Mouse (Mus musculus): ENCODE measurements around the gene Myh14. TPM values are rescaled to one million over a fixed set of nuclear protein-coding genes. Genes with fewer than 3 reads are reported as not detected.

Gene Myh14
- total and polyA plus RNA-seq, 3 experiments, result 0.09 to 1.5 (median 0.60) TPM

DNA sequence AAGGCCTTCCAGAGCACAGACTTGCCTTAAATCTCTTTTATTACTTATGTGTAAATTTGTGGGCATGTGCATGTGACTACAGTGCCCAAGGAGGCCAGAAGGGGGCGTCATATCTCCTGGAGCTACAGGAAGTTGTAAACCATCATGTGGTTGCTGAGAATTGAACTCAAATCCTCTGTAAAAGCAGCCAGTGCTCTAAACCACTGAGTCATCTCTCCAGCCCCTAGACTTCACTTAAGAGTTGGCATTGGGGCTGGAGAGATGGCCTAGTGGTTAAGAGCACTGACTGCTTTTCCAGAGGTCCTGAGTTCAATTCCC is 44.6 kb downstream of the Myh14 start:
- in situ Hi-C loops (cut with MboI; ENCODE audit: low pct_ligation_motif_present, low pct_unique_long_range_greater_than_20kb, low sequenced_read_pairs) (no loop called here), dilution Hi-C loops (cut with MboI; ENCODE audit: extremely low pct_ligation_motif_present, extremely low pct_unique_long_range_greater_than_20kb, low sequenced_read_pairs) (no loop called here)
- Histone ChIP-seq H3K79me2 (replicated peaks; ENCODE audit: control insufficient read depth, extremely low read depth, insufficient read depth, poor library complexity, severe bottlenecking) (no peaks in the 10 kb centered on the region), H3K9me3 (replicated peaks; ENCODE audit: low read length) (peaks cover 8% of the 10 kb centered on the region), H3K27me3 (replicated peaks) (peaks cover 9% of the 10 kb centered on the region), H3K4me1 (ENCODE audit: control insufficient read depth in 1 of 2, insufficient read depth in 2 of 2) (peaks cover 11 to 17% of the 10 kb centered on the region in 2 experiments), H3K27ac (ENCODE audit: insufficient read depth, low read depth) (no peak overlapping the region), H3K36me3 (replicated peaks in 1 of 2; ENCODE audit: control insufficient read depth in 1 of 2, insufficient read depth in 1 of 2, low read length in 1 of 2) (no peaks in the 10 kb centered on the region), H3K4me2 (ENCODE audit: insufficient read depth, low read depth, poor library complexity, severe bottlenecking) (no peak overlapping the region), H3K4me3 (replicated peaks in 1 of 3; ENCODE audit: low read depth in 2 of 3, low read length in 2 of 3, poor library complexity in 1 of 3) (no peak overlapping the region), H3K9ac (ENCODE audit: insufficient read depth, low read depth) (no peak overlapping the region)
- no peak for DNase-seq (ENCODE audit: extremely low read depth)
- TF ChIP-seq CTCF (conservative IDR thresholded peaks at IDR 0.05 in 1 of 2, IDR thresholded peaks at IDR 0.05 in 1 of 2; ENCODE audit: low read depth in 2 of 2, low read length in 2 of 2) (peak in 1 of 2 experiments; percentile 29; a peak in 2 of 4 replicates), ZKSCAN1 (IDR thresholded peaks at IDR 0.05; ENCODE audit: borderline replicate concordance, low read depth, low read length) (no peak), IRF4 (IDR thresholded peaks at IDR 0.05; ENCODE audit: low read depth, low read length) (no peak)

DNA sequence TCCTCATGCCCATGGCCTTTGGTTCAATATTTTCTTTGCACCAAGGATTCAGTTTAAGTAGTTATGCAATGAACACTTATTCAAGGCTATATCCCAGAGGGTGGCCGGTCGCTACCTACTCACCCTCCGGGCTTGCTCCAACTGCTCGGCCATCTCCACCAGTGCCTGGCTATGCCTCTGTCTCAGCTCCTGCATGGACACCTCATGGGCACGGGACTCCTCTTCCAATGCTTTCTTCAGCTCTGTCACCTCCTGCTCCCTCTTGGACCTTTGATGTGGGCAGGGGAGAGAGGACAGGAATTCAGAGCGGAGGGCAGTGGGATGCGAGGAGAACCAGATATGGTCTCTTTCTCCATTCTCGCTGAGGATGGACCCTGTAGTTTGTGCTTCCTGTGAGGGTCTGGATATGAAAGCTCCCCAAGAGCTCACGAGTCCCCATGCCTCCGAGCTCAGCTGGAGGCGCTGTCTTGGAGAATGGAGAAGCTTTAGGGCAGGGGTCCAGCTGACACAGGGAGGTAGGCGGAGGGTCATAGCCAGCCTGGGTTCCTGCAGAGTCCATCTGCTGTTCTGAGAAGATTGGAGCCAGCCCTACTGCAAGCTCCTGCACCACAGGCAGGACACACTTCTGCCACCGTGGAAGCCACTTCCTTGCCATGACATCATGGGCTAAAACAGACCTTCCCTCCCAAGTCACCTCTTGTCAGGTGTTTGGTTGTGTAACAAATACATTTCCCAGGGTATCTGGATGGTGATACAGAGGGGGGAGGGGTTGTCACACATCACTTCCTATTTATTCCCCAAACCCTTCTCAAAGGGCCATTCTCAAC is 45.2 kb downstream of the Myh14 start:
- H3K27ac ChIP-seq (ENCODE audit: insufficient read depth, low read depth), result no peak overlapping the region

DNA sequence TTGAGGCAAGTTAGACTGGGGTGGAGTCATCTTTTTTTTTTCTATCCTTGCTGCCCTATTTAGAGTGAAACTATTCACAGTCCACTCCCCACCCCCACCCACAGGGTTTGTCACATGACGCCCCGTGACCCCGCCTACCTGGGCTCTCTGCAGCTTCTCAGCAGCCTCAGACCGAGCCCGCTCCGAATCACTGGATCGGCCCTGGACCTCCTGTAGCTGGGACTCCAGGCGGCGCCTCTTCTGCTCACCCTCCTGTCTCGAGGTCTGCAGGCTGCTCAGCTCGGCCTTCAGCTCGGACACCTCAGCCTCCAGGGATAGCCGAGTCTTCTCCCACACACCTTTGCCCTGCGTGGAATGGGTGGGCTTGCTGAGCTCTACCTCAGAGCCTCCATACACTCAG is 45.8 kb downstream of the Myh14 start:
- in situ Hi-C loops (cut with MboI; ENCODE audit: low pct_ligation_motif_present, low pct_unique_long_range_greater_than_20kb, low sequenced_read_pairs), result no loop called here
- TF ChIP-seq GABPA (IDR thresholded peaks at IDR 0.05; ENCODE audit: insufficient replicate concordance, low read depth, low read length), result no peak
- no peak for TF ChIP-seq USF2 (conservative IDR thresholded peaks at IDR 0.05; ENCODE audit: low read depth, low read length)
- TF ChIP-seq ZC3H11A (IDR thresholded peaks at IDR 0.05; ENCODE audit: low read depth, low read length), result no peak
- no peak for TF ChIP-seq JUN (IDR thresholded peaks at IDR 0.05; ENCODE audit: insufficient read depth, low read depth, low read length)
- TF ChIP-seq ZNF384 (IDR thresholded peaks at IDR 0.05; ENCODE audit: low read depth, low read length), result no peak
- TF ChIP-seq TBP (conservative IDR thresholded peaks at IDR 0.05; ENCODE audit: low read depth, low read length), result no peak
- no peak for TF ChIP-seq ZMIZ1 (IDR thresholded peaks at IDR 0.05; ENCODE audit: low read depth, low read length)
- Histone ChIP-seq H3K9ac (ENCODE audit: insufficient read depth, low read depth) (no peak overlapping the region), H3K4me1 (ENCODE audit: control insufficient read depth in 1 of 2, insufficient read depth in 2 of 2) (peaks cover 6 to 15% of the 10 kb centered on the region in 2 experiments), H3K9me3 (replicated peaks; ENCODE audit: low read length) (peaks cover 8% of the 10 kb centered on the region), H3K27me3 (replicated peaks) (peaks cover 9% of the 10 kb centered on the region), H3K36me3 (replicated peaks in 1 of 2; ENCODE audit: control insufficient read depth in 1 of 2, insufficient read depth in 1 of 2, low read length in 1 of 2) (no peaks in the 10 kb centered on the region), H3K4me3 (replicated peaks in 1 of 3; ENCODE audit: low read depth in 2 of 3, low read length in 2 of 3, poor library complexity in 1 of 3) (no peak overlapping the region), H3K27ac (ENCODE audit: insufficient read depth, low read depth) (no peak overlapping the region), H3K4me2 (ENCODE audit: insufficient read depth, low read depth, poor library complexity, severe bottlenecking) (no peak overlapping the region), H3K79me2 (replicated peaks; ENCODE audit: control insufficient read depth, extremely low read depth, insufficient read depth, poor library complexity, severe bottlenecking) (no peaks in the 10 kb centered on the region)
- DNase-seq (ENCODE audit: extremely low read depth), result no peak
- dilution Hi-C loops (cut with MboI; ENCODE audit: extremely low pct_ligation_motif_present, extremely low pct_unique_long_range_greater_than_20kb, low sequenced_read_pairs), result no loop called here

More for the DNA sequence above, 45.2 kb downstream of the Myh14 start:
- no peaks in the 10 kb centered on the region for H3K79me2 ChIP-seq (replicated peaks; ENCODE audit: control insufficient read depth, extremely low read depth, insufficient read depth, poor library complexity, severe bottlenecking)
- no peak overlapping the region for H3K4me3 ChIP-seq (replicated peaks in 1 of 3; ENCODE audit: low read depth in 2 of 3, low read length in 2 of 3, poor library complexity in 1 of 3)
- TF ChIP-seq HCFC1 (IDR thresholded peaks at IDR 0.05; ENCODE audit: low read depth, low read length), result no peak
- no peak for TF ChIP-seq SMC3 (IDR thresholded peaks at IDR 0.05; ENCODE audit: low read depth, low read length)
- no peak for TF ChIP-seq CTCF (conservative IDR thresholded peaks at IDR 0.05 in 1 of 2, IDR thresholded peaks at IDR 0.05 in 1 of 2; ENCODE audit: low read depth in 2 of 2, low read length in 2 of 2)
- no peak for TF ChIP-seq POLR2AphosphoS2 (IDR thresholded peaks at IDR 0.05; ENCODE audit: low read depth, low read length)
- TF ChIP-seq JUND (conservative IDR thresholded peaks at IDR 0.05; ENCODE audit: low read depth, low read length), result no peak
- TF ChIP-seq GABPA (IDR thresholded peaks at IDR 0.05; ENCODE audit: insufficient replicate concordance, low read depth, low read length), result no peak
- no peaks in the 10 kb centered on the region for H3K36me3 ChIP-seq (replicated peaks in 1 of 2; ENCODE audit: control insufficient read depth in 1 of 2, insufficient read depth in 1 of 2, low read length in 1 of 2)
- H3K4me1 ChIP-seq (ENCODE audit: control insufficient read depth in 1 of 2, insufficient read depth in 2 of 2), result peaks cover 8 to 15% of the 10 kb centered on the region in 2 experiments
- DNase-seq (ENCODE audit: extremely low read depth), result no peak
- in situ Hi-C loops (cut with MboI; ENCODE audit: low pct_ligation_motif_present, low pct_unique_long_range_greater_than_20kb, low sequenced_read_pairs) (no loop called here), dilution Hi-C loops (cut with MboI; ENCODE audit: extremely low pct_ligation_motif_present, extremely low pct_unique_long_range_greater_than_20kb, low sequenced_read_pairs) (no loop called here)
- peaks cover 8% of the 10 kb centered on the region for H3K9me3 ChIP-seq (replicated peaks; ENCODE audit: low read length)
- H3K9ac ChIP-seq (ENCODE audit: insufficient read depth, low read depth), result no peak overlapping the region
- peaks cover 9% of the 10 kb centered on the region for H3K27me3 ChIP-seq (replicated peaks)
- no peak overlapping the region for H3K4me2 ChIP-seq (ENCODE audit: insufficient read depth, low read depth, poor library complexity, severe bottlenecking)

Measured in CH12.LX (cell line).